Mouse (Mus musculus): ENCODE data around the gene 5031439G07Rik. TPM values are rescaled to one million over a fixed set of nuclear protein-coding genes. Genes with fewer than 3 reads are reported as not detected.

Gene 5031439G07Rik
- polyA plus RNA-seq, 1 experiment from 2014 or later, result 13.5 TPM

GRCm38 (mm10) chr15:84989771-84990170 lies 1.4 kb upstream of the 5031439G07Rik start:
- no peak for TF ChIP-seq CTCF (IDR thresholded peaks at IDR 0.05; ENCODE audit: low read depth)
- Histone ChIP-seq H3K4me1 (ENCODE audit: insufficient read depth) (0 out of 2 replicates have a peak, but pooled peaks cover 4% of the 10 kb centered on the region), H3K4me3 (ENCODE audit: low read depth, low read length) (no peak overlapping the region), H3K27ac (ENCODE audit: low read depth) (no peak overlapping the region), H3K36me3 (ENCODE audit: insufficient read depth) (no peaks in the 10 kb centered on the region), H3K9me3 (ENCODE audit: low read depth, low read length) (no peaks in the 10 kb centered on the region), H3K27me3 (ENCODE audit: insufficient read depth, low read length) (no peaks in the 10 kb centered on the region), H3K9ac (no peak overlapping the region), H3K4me2 (no peak overlapping the region)
- ATAC-seq (ENCODE audit: insufficient read depth), result no peak
- DNase-seq, result no peak
- WGBS, result 65% methylated on average over 7 of the region's 7 CpGs

- no peak for TF ChIP-seq CTCF (IDR thresholded peaks at IDR 0.05; ENCODE audit: low read depth)
- 67% methylated on average over 3 of the region's 3 CpGs for WGBS
Measured at GRCm38 (mm10) chr15:84989098-84989497, 747 bp upstream of the 5031439G07Rik start.

GRCm38 (mm10) chr15:84987020-84987815 lies 1.1 kb downstream of the 5031439G07Rik start:
- Histone ChIP-seq H3K9ac (peak overlapping the region; percentile 91), H3K36me3 (ENCODE audit: insufficient read depth) (no peaks in the 10 kb centered on the region), H3K27me3 (ENCODE audit: insufficient read depth, low read length) (no peaks in the 10 kb centered on the region), H3K4me2 (peak overlapping the region; percentile 84), H3K9me3 (ENCODE audit: low read depth, low read length) (no peaks in the 10 kb centered on the region), H3K4me3 (ENCODE audit: low read depth, low read length) (peak overlapping the region; percentile 77), H3K4me1 (ENCODE audit: insufficient read depth) (0 out of 2 replicates have a peak, but pooled peaks cover 4% of the 10 kb centered on the region), H3K27ac (ENCODE audit: low read depth) (peak overlapping the region; percentile 30; the same call in 1 of the 2 replicates)
- 0% methylated on average over 51 of the region's 53 CpGs for WGBS
- ATAC-seq (ENCODE audit: insufficient read depth) (peak; percentile 57), DNase-seq (peak; percentile 61)
- TF ChIP-seq CTCF (IDR thresholded peaks at IDR 0.05; ENCODE audit: low read depth), result no peak

More at GRCm38 (mm10) chr15:84989098-84989497, 747 bp upstream of the 5031439G07Rik start:
- H3K27ac ChIP-seq (ENCODE audit: low read depth), result no peak overlapping the region
- DNase-seq (no peak), ATAC-seq (ENCODE audit: insufficient read depth) (no peak)
- H3K9me3 ChIP-seq (ENCODE audit: low read depth, low read length), result no peaks in the 10 kb centered on the region
- no peak overlapping the region for H3K4me3 ChIP-seq (ENCODE audit: low read depth, low read length)
- H3K4me2 ChIP-seq, result no peak overlapping the region
- no peaks in the 10 kb centered on the region for H3K27me3 ChIP-seq (ENCODE audit: insufficient read depth, low read length)
- no peak overlapping the region for H3K9ac ChIP-seq
- H3K4me1 ChIP-seq (ENCODE audit: insufficient read depth), result 0 out of 2 replicates have a peak, but pooled peaks cover 4% of the 10 kb centered on the region
- no peaks in the 10 kb centered on the region for H3K36me3 ChIP-seq (ENCODE audit: insufficient read depth)

GRCm38 (mm10) chr15:84986171-84987019 lies 2.0 kb downstream of the 5031439G07Rik start:
- peak overlapping the region; percentile 84 for H3K4me2 ChIP-seq

GRCm38 (mm10) chr15:84985516-84986160 lies 2.7 kb downstream of the 5031439G07Rik start:
- Histone ChIP-seq H3K4me3 (ENCODE audit: low read depth, low read length) (no peak overlapping the region), H3K27ac (ENCODE audit: low read depth) (no peak overlapping the region), H3K27me3 (ENCODE audit: insufficient read depth, low read length) (no peaks in the 10 kb centered on the region), H3K9me3 (ENCODE audit: low read depth, low read length) (no peaks in the 10 kb centered on the region), H3K36me3 (ENCODE audit: insufficient read depth) (no peaks in the 10 kb centered on the region), H3K4me2 (no peak overlapping the region), H3K4me1 (ENCODE audit: insufficient read depth) (0 out of 2 replicates have a peak, but pooled peaks cover 4% of the 10 kb centered on the region), H3K9ac (no peak overlapping the region)
- no peak for DNase-seq
- WGBS, result 84% methylated on average over 12 of the region's 12 CpGs
- TF ChIP-seq CTCF (IDR thresholded peaks at IDR 0.05; ENCODE audit: low read depth), result no peak
- ATAC-seq (ENCODE audit: insufficient read depth), result no peak

More at GRCm38 (mm10) chr15:84986171-84987019, 2.0 kb downstream of the 5031439G07Rik start:
- TF ChIP-seq CTCF (IDR thresholded peaks at IDR 0.05; ENCODE audit: low read depth), result no peak
- Histone ChIP-seq H3K4me1 (ENCODE audit: insufficient read depth) (0 out of 2 replicates have a peak, but pooled peaks cover 4% of the 10 kb centered on the region), H3K27ac (ENCODE audit: low read depth) (no peak overlapping the region), H3K36me3 (ENCODE audit: insufficient read depth) (no peaks in the 10 kb centered on the region), H3K9me3 (ENCODE audit: low read depth, low read length) (no peaks in the 10 kb centered on the region), H3K4me3 (ENCODE audit: low read depth, low read length) (peak overlapping the region; percentile 77), H3K27me3 (ENCODE audit: insufficient read depth, low read length) (no peaks in the 10 kb centered on the region), H3K9ac (peak overlapping the region; percentile 91)
- no peak for DNase-seq
- ATAC-seq (ENCODE audit: insufficient read depth), result no peak
- 69% methylated on average over 4 of the region's 4 CpGs for WGBS

GRCm38 (mm10) chr15:84983721-84984120 lies 4.6 kb downstream of the 5031439G07Rik start:
- no peaks in the 10 kb centered on the region for H3K36me3 ChIP-seq (ENCODE audit: insufficient read depth)

More at GRCm38 (mm10) chr15:84983721-84984120, 4.6 kb downstream of the 5031439G07Rik start:
- H3K27me3 ChIP-seq (ENCODE audit: insufficient read depth, low read length), result no peaks in the 10 kb centered on the region
- no peak overlapping the region for H3K27ac ChIP-seq (ENCODE audit: low read depth)
- H3K4me1 ChIP-seq (ENCODE audit: insufficient read depth), result 0 out of 2 replicates have a peak, but pooled peaks cover 4% of the 10 kb centered on the region
- H3K9me3 ChIP-seq (ENCODE audit: low read depth, low read length), result no peaks in the 10 kb centered on the region
- no peak overlapping the region for H3K4me3 ChIP-seq (ENCODE audit: low read depth, low read length)
- ATAC-seq (ENCODE audit: insufficient read depth) (no peak), DNase-seq (no peak)
- WGBS, result 82% methylated on average over 7 of the region's 7 CpGs
- H3K9ac ChIP-seq, result no peak overlapping the region
- no peak for TF ChIP-seq CTCF (IDR thresholded peaks at IDR 0.05; ENCODE audit: low read depth)
- H3K4me2 ChIP-seq, result no peak overlapping the region
